Mouse (Mus musculus) kidney, embryonic 14.5 days (tissue): ENCODE data around the gene Nectin2. TPM values are rescaled to one million over a fixed set of nuclear protein-coding genes. Genes with fewer than 3 reads are reported as not detected.

Experiments used
- ATAC-seq: fragments of 200-750 bp; cut with Nextera tagmentation; 2 replicates; pipeline ENCODE4 v1.8.0; 2017; ENCODE audit warnings: moderate number of reproducible peaks, mild to moderate bottlenecking, moderate TSS enrichment, moderate library complexity; ENCODE audit not compliant: low FRiP score, low TSS enrichment
- H3K27ac ChIP-seq: fragments of 300-500 bp; sonication (generic); 2 replicates; pipeline ENCODE4 v1.5.1; 2014; ENCODE audit warnings: low read depth, mild to moderate bottlenecking, low read length, moderate library complexity, mixed read lengths
- H3K27me3 ChIP-seq: fragments of 300-500 bp; sonication (generic); 2 replicates; pipeline ENCODE4 v1.6.1; 2014; ENCODE audit warnings: mild to moderate bottlenecking, low read length; ENCODE audit not compliant: control insufficient read depth, insufficient read depth
- H3K36me3 ChIP-seq: fragments of 300-500 bp; sonication (generic); 2 replicates; pipeline ENCODE4 v1.6.1; 2014; ENCODE audit warnings: low read length, mixed read lengths; ENCODE audit not compliant: control insufficient read depth, insufficient read depth
- H3K4me1 ChIP-seq: fragments of 300-500 bp; sonication (generic); 2 replicates; pipeline ENCODE4 v1.6.1; 2014; ENCODE audit warnings: low read length, mixed read lengths; ENCODE audit not compliant: control insufficient read depth, insufficient read depth
- H3K4me2 ChIP-seq: fragments of 300-500 bp; sonication (generic); replicated peaks from 2 replicates; pipeline ENCODE4 v1.6.1; 2014; ENCODE audit warnings: low read depth, mild to moderate bottlenecking, low read length
- H3K4me3 ChIP-seq: fragments of 300-500 bp; sonication (generic); 2 replicates; pipeline ENCODE4 v1.5.1; 2014; ENCODE audit warnings: mild to moderate bottlenecking, low read length
- H3K9ac ChIP-seq: fragments of 300-500 bp; sonication (generic); 2 replicates; pipeline ENCODE4 v1.6.1; 2014; ENCODE audit warnings: low read depth, mild to moderate bottlenecking, low read length, moderate library complexity
- H3K9me3 ChIP-seq: fragments of 300-500 bp; sonication (generic); 2 replicates; pipeline ENCODE4 v1.6.1; 2016; ENCODE audit warnings: low read length; ENCODE audit not compliant: control insufficient read depth
- WGBS: fragments of 180-500 bp; shearing (Covaris S2); extraction: QIAGEN DNeasy Blood & Tissue Kit; methylation state at CpG from one replicate; pipeline ENCODE4 v1.1.7; 2014; 5-methylcytosine and 5-hydroxymethylcytosine counted together
- polyA plus RNA-seq: library from polyadenylated mRNA; unstranded; fragments of >200 nt; fragmentation: Nextera tagmentation; extraction: Ambion mirVana; gene quantifications from 2 replicates; pipeline ENCODE4 v1.2.1, GENCODE M21; 2014

The Nectin2 gene
- polyA plus RNA-seq, 1 experiment from 2014 or later: 139 TPM

- Histone ChIP-seq H3K4me2 (no peak overlapping the region), H3K9me3 (peaks cover 15% of the 10 kb centered on the region), H3K9ac (no peak overlapping the region), H3K27me3 (no peaks in the 10 kb centered on the region), H3K4me3 (no peak overlapping the region), H3K4me1 (peaks cover 10% of the 10 kb centered on the region; the same call in 1 of the 2 replicates), H3K36me3 (peaks cover 34% of the 10 kb centered on the region), H3K27ac (no peak overlapping the region)
- WGBS: 84% methylated on average over 5 of the region's 5 CpGs
- no peak for ATAC-seq
Measured at GRCm38 (mm10) chr7:19718297-19718952, 31.9 kb downstream of the Nectin2 start.

DNA sequence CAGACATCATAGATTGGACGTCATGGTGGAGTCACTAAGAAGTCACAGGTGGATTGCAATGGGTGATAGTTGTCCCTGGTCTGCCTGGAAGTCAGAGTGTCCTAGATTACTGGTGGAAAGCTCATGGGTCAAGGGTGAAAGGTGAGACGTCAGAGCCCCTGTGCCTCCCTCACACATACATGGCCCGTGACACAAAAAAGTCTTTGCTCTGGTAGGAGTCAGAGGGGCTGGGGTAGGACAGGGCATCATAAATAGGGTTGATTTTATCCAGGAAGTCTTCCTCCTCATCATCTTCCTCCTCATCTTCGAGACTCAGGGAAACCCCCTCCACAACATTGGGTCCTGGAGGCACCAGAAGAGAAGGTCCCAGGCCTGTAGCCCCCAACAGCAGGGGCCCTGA is 32.9 kb downstream of the Nectin2 start:
- H3K4me2 ChIP-seq: no peak overlapping the region
- H3K9me3 ChIP-seq: peaks cover 15% of the 10 kb centered on the region
- peaks cover 10% of the 10 kb centered on the region; the same call in 1 of the 2 replicates for H3K4me1 ChIP-seq
- H3K36me3 ChIP-seq: peaks cover 33% of the 10 kb centered on the region
- 83% methylated on average over 4 of the region's 4 CpGs for WGBS
- H3K27ac ChIP-seq: no peak overlapping the region
- no peak for ATAC-seq
- H3K9ac ChIP-seq: no peak overlapping the region
- H3K27me3 ChIP-seq: no peaks in the 10 kb centered on the region
- no peak overlapping the region for H3K4me3 ChIP-seq

- H3K9ac ChIP-seq: no peak overlapping the region
Measured at GRCm38 (mm10) chr7:19716822-19717221, 33.5 kb downstream of the Nectin2 start.

GRCm38 (mm10) chr7:19716055-19716682 is 34.1 kb downstream of the Nectin2 start:
- peak overlapping the region; percentile 35 for H3K4me3 ChIP-seq
- H3K27me3 ChIP-seq: no peaks in the 10 kb centered on the region
- peak overlapping the region; percentile 75 for H3K27ac ChIP-seq
- H3K9me3 ChIP-seq: peaks cover 8% of the 10 kb centered on the region
- peak overlapping the region; percentile 51 for H3K9ac ChIP-seq
- no peak for ATAC-seq
- H3K36me3 ChIP-seq: peaks cover 40% of the 10 kb centered on the region
- WGBS: 5% methylated on average over 18 of the region's 18 CpGs
- peaks cover 10% of the 10 kb centered on the region; the same call in 1 of the 2 replicates for H3K4me1 ChIP-seq
- peak overlapping the region; percentile 58 for H3K4me2 ChIP-seq

More at GRCm38 (mm10) chr7:19716822-19717221, 33.5 kb downstream of the Nectin2 start:
- ATAC-seq: no peak
- peaks cover 10% of the 10 kb centered on the region; the same call in 1 of the 2 replicates for H3K4me1 ChIP-seq
- H3K4me3 ChIP-seq: no peak overlapping the region; the same call in 1 of the 2 replicates
- peaks cover 15% of the 10 kb centered on the region for H3K9me3 ChIP-seq
- H3K27me3 ChIP-seq: no peaks in the 10 kb centered on the region
- no peak overlapping the region for H3K4me2 ChIP-seq
- peaks cover 36% of the 10 kb centered on the region for H3K36me3 ChIP-seq
- no peak overlapping the region for H3K27ac ChIP-seq
- 89% methylated on average over 2 of the region's 2 CpGs for WGBS

GRCm38 (mm10) chr7:19715239-19716054 is 34.8 kb downstream of the Nectin2 start, which contains the start of gene Tomm40:
Gene Tomm40 (minus strand): TSS chr7:19715438.
- H3K9me3 ChIP-seq: peaks cover 2% of the 10 kb centered on the region
- peaks cover 10% of the 10 kb centered on the region; the same call in 1 of the 2 replicates for H3K4me1 ChIP-seq
- H3K9ac ChIP-seq: peak within 1 kb of the TSS; percentile 97
- H3K4me3 ChIP-seq: peak within 1 kb of the TSS; percentile 72
- H3K27ac ChIP-seq: peak within 1 kb of the TSS; percentile 75
- WGBS: under 1% methylated on average over 48 of the region's 59 CpGs
- H3K27me3 ChIP-seq: no peaks in the 10 kb centered on the region
- H3K4me2 ChIP-seq: peak within 1 kb of the TSS; percentile 72
- peak; percentile 99 for ATAC-seq
- H3K36me3 ChIP-seq: peaks cover 43% of the 10 kb centered on the region

- 0 out of 2 replicates have a peak, but pooled peaks have one; percentile 0 for ATAC-seq
Measured at GRCm38 (mm10) chr7:19714836-19715235, 35.4 kb downstream of the Nectin2 start.

DNA sequence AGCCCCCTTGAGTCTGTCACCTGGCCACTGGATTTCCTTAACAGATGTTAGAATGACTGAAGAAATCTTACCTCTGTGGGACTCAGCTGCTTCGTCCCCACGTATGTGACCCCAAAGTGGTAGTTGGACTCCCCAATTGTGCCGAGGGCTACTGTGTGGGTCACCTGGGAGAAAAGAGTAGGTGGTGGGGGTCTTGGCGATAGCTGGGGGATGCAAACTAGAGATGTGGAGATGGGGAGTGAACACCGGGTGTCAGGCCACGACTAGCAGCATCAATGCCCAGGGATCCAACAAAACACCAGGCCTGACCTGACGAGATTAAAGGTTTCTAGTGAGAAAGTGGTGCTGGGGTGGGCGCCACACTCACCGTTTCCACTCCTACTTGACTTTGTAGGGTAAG is 36.7 kb downstream of the Nectin2 start:
- WGBS: 88% methylated on average over 9 of the region's 9 CpGs
- H3K27me3 ChIP-seq: no peaks in the 10 kb centered on the region
- peak overlapping the region; percentile 72; the same call in 1 of the 2 replicates for H3K4me3 ChIP-seq
- H3K9me3 ChIP-seq: no peaks in the 10 kb centered on the region
- peaks cover 52% of the 10 kb centered on the region for H3K36me3 ChIP-seq
- no peak overlapping the region for H3K27ac ChIP-seq
- H3K9ac ChIP-seq: no peak overlapping the region
- H3K4me2 ChIP-seq: no peak overlapping the region
- peaks cover 10% of the 10 kb centered on the region; the same call in 1 of the 2 replicates for H3K4me1 ChIP-seq
- no peak for ATAC-seq

More at GRCm38 (mm10) chr7:19714836-19715235, 35.4 kb downstream of the Nectin2 start:
- peak overlapping the region; percentile 72 for H3K4me2 ChIP-seq
- peaks cover 46% of the 10 kb centered on the region for H3K36me3 ChIP-seq
- H3K27me3 ChIP-seq: no peaks in the 10 kb centered on the region
- H3K4me3 ChIP-seq: peak overlapping the region; percentile 72
- H3K9ac ChIP-seq: peak overlapping the region; percentile 97
- under 1% methylated on average over 36 of the region's 39 CpGs for WGBS
- no peaks in the 10 kb centered on the region for H3K9me3 ChIP-seq
- peak overlapping the region; percentile 74 for H3K27ac ChIP-seq
- peaks cover 10% of the 10 kb centered on the region; the same call in 1 of the 2 replicates for H3K4me1 ChIP-seq

- Histone ChIP-seq H3K27me3 (no peaks in the 10 kb centered on the region), H3K36me3 (peaks cover 56% of the 10 kb centered on the region), H3K27ac (no peak overlapping the region), H3K9me3 (no peaks in the 10 kb centered on the region), H3K4me3 (peak overlapping the region; percentile 72; the same call in 1 of the 2 replicates), H3K4me1 (peaks cover 10% of the 10 kb centered on the region; the same call in 1 of the 2 replicates), H3K4me2 (no peak overlapping the region), H3K9ac (no peak overlapping the region)
- WGBS: 55% methylated on average over 4 of the region's 4 CpGs
- ATAC-seq: no peak
Measured at GRCm38 (mm10) chr7:19713196-19713595, 37.1 kb downstream of the Nectin2 start.
